Mouse (Mus musculus) testis, adult 2 months (tissue): ENCODE measurements around the gene Cebpa. TPM values are rescaled to one million over a fixed set of nuclear protein-coding genes. Genes with fewer than 3 reads are reported as not detected.
A peak's percentile ranks its signal among the peaks of the same experiment; 100 is the strongest.

Experiments used
- H3K27ac ChIP-seq: fragments of 200-500 bp; 2 replicates; pipeline ENCODE4 v1.5.1; 2012; ENCODE audit warnings: low read depth, low read length; ENCODE audit not compliant: control insufficient read depth, insufficient read depth
- H3K27me3 ChIP-seq: fragments of 200-500 bp; 2 replicates; pipeline ENCODE4 v1.6.1; 2012; ENCODE audit warnings: mild to moderate bottlenecking, low read length, moderate library complexity; ENCODE audit not compliant: control insufficient read depth, insufficient read depth
- H3K36me3 ChIP-seq: fragments of 200-500 bp; 2 replicates; pipeline ENCODE4 v1.6.1; 2012; ENCODE audit warnings: mild to moderate bottlenecking, low read length; ENCODE audit not compliant: control insufficient read depth, insufficient read depth
- H3K4me1 ChIP-seq: fragments of 200-500 bp; 2 replicates; pipeline ENCODE4 v1.6.1; 2012; ENCODE audit warnings: low read length; ENCODE audit not compliant: control insufficient read depth, insufficient read depth
- H3K4me3 ChIP-seq: fragments of 200-500 bp; 2 replicates; pipeline ENCODE4 v1.5.1; 2012; ENCODE audit warnings: low read depth, mild to moderate bottlenecking, low read length, moderate library complexity, mixed read lengths; ENCODE audit not compliant: control insufficient read depth
- CTCF ChIP-seq: fragments of 200-500 bp; IDR thresholded peaks from 2 replicates; pipeline ENCODE4 v1.5.1; 2012; ENCODE audit warnings: low read depth, mild to moderate bottlenecking, inconsistent platforms, low read length, moderate library complexity; ENCODE audit not compliant: control insufficient read depth, insufficient read depth, insufficient replicate concordance
- POLR2A ChIP-seq: fragments of 200-500 bp; IDR thresholded peaks from 2 replicates; pipeline ENCODE4 v1.6.1; 2012; ENCODE audit warnings: low read depth, mild to moderate bottlenecking, inconsistent platforms, low read length, moderate library complexity; ENCODE audit not compliant: control insufficient read depth
- polyA plus RNA-seq: library from polyadenylated mRNA; depleted of rRNA; stranded (reverse); fragments of >200 nt; gene quantifications from 2 replicates; pipeline ENCODE4 v1.2.3, GENCODE M21; 2012; rRNA removed

Gene Cebpa
- polyA plus RNA-seq = 1.7 and 2.6 TPM in 2 replicates

GRCm38 (mm10) chr7:35118841-35119413 is at the start of gene Cebpa:
TSS of gene Cebpa (plus strand) at chr7:35119293.
- Histone ChIP-seq H3K27me3 (no peaks in the 10 kb centered on the region), H3K4me1 (peaks cover 20% of the 10 kb centered on the region), H3K27ac (peak within 1 kb of the TSS; percentile 27), H3K4me3 (peak within 1 kb of the TSS; percentile 76), H3K36me3 (no peaks in the 10 kb centered on the region)
- TF ChIP-seq POLR2A = no peak; the same call in 1 of the 2 replicates
- peak; percentile 59; the same call in 1 of the 2 replicates for TF ChIP-seq CTCF

- H3K4me3 ChIP-seq = no peak overlapping the region
- H3K36me3 ChIP-seq = no peaks in the 10 kb centered on the region
- H3K27me3 ChIP-seq = no peaks in the 10 kb centered on the region
- H3K4me1 ChIP-seq = no peaks in the 10 kb centered on the region; the same call in 1 of the 2 replicates
- H3K27ac ChIP-seq = no peak overlapping the region
- no peak for TF ChIP-seq CTCF
- TF ChIP-seq POLR2A = no peak
Observed at GRCm38 (mm10) chr7:35076645-35077044, 42.4 kb upstream of the Cebpa start.

- Histone ChIP-seq H3K27me3 (no peaks in the 10 kb centered on the region), H3K36me3 (no peaks in the 10 kb centered on the region), H3K4me3 (no peak overlapping the region), H3K27ac (peak overlapping the region; percentile 45; the same call in 1 of the 2 replicates), H3K4me1 (no peaks in the 10 kb centered on the region; the same call in 1 of the 2 replicates)
- TF ChIP-seq CTCF (no peak), POLR2A (no peak)
Observed at GRCm38 (mm10) chr7:35080843-35081338, 38.2 kb upstream of the Cebpa start.

- Histone ChIP-seq H3K27ac (0 out of 2 replicates have a peak overlapping the region, but pooled peaks have one; percentile 47), H3K27me3 (peaks cover 2% of the 10 kb centered on the region; the same call in 1 of the 2 replicates), H3K4me3 (no peak overlapping the region), H3K36me3 (no peaks in the 10 kb centered on the region), H3K4me1 (peaks cover 3% of the 10 kb centered on the region)
- TF ChIP-seq CTCF (no peak), POLR2A (no peak)
Observed at GRCm38 (mm10) chr7:35081406-35082104, 37.5 kb upstream of the Cebpa start.

- H3K36me3 ChIP-seq = no peaks in the 10 kb centered on the region
- peaks cover 4% of the 10 kb centered on the region; the same call in 1 of the 2 replicates for H3K27me3 ChIP-seq
- no peak overlapping the region; the same call in none of the 2 replicates for H3K4me3 ChIP-seq
- TF ChIP-seq POLR2A (no peak), CTCF (no peak)
- H3K27ac ChIP-seq = no peak overlapping the region
- H3K4me1 ChIP-seq = peaks cover 5% of the 10 kb centered on the region
Observed at GRCm38 (mm10) chr7:35084565-35085360, 34.3 kb upstream of the Cebpa start.

- Histone ChIP-seq H3K4me3 (peak overlapping the region; percentile 76), H3K27me3 (peaks cover 4% of the 10 kb centered on the region; the same call in 1 of the 2 replicates), H3K27ac (no peak overlapping the region), H3K36me3 (no peaks in the 10 kb centered on the region), H3K4me1 (peaks cover 5% of the 10 kb centered on the region)
- TF ChIP-seq POLR2A (no peak), CTCF (no peak)
Observed at GRCm38 (mm10) chr7:35086271-35086861, 32.7 kb upstream of the Cebpa start.
